Mouse (Mus musculus) megakaryocyte progenitor cell, adult 5-6 weeks (primary cell): ENCODE measurements around the gene Rsbn1. TPM values are rescaled to one million over a fixed set of nuclear protein-coding genes. Genes with fewer than 3 reads are reported as not detected.

Experiments used
- ATAC-seq: replicated peaks from 2 replicates; pipeline ENCODE4 v1.8.0; 2016; ENCODE audit warnings: mild to moderate bottlenecking, moderate TSS enrichment, inconsistent platforms; ENCODE audit not compliant: poor library complexity
- total RNA-seq, 2 experiments: library from RNA; stranded (forward) in 1 of 2; stranded (reverse) in 1 of 2; fragments of 157-497, 149-512 nt in 1 of 2; fragments of 200-1000 nt in 1 of 2; gene quantifications; 2 replicates each; pipeline versions ENCODE4 v1.2.3 to v1.2.4; 2015 to 2017

The Rsbn1 gene
- total RNA-seq, 2 experiments from 2014 or later = 52.8 to 56.7 TPM

GRCm38 (mm10) chr3:103944794-103945562 is 31.1 kb downstream of the Rsbn1 start:
- ATAC-seq = no peak

- ATAC-seq = no peak
Observed at GRCm38 (mm10) chr3:103948666-103949065, 34.7 kb downstream of the Rsbn1 start.

GRCm38 (mm10) chr3:103960622-103961021 is 46.7 kb downstream of the Rsbn1 start:
- ATAC-seq = no peak

- no peak for ATAC-seq
Observed at GRCm38 (mm10) chr3:103967231-103967630, 53.3 kb downstream of the Rsbn1 start.

- peak; percentile 93 for ATAC-seq
Observed at GRCm38 (mm10) chr3:103967861-103968691, 54.2 kb downstream of the Rsbn1 start, which contains the start of gene Phtf1. Phtf1 (plus strand) TSS chr3:103968110.

GRCm38 (mm10) chr3:103968701-103969100 is 54.8 kb downstream of the Rsbn1 start:
- peak; percentile 18; the same call in 1 of the 2 replicates for ATAC-seq

GRCm38 (mm10) chr3:103971157-103971556 is 57.2 kb downstream of the Rsbn1 start:
- no peak for ATAC-seq

- no peak for ATAC-seq
Observed at GRCm38 (mm10) chr3:103984556-103984955, 70.6 kb downstream of the Rsbn1 start.

GRCm38 (mm10) chr3:103985194-103985593 is 71.3 kb downstream of the Rsbn1 start:
- no peak for ATAC-seq

GRCm38 (mm10) chr3:103987831-103988432 is 74.0 kb downstream of the Rsbn1 start:
- no peak for ATAC-seq

- peak; percentile 58 for ATAC-seq
Observed at GRCm38 (mm10) chr3:103989352-103989751, 75.4 kb downstream of the Rsbn1 start.

GRCm38 (mm10) chr3:103991271-103991670 is 77.4 kb downstream of the Rsbn1 start:
- no peak for ATAC-seq

- ATAC-seq = peak; percentile 46; the same call in 1 of the 2 replicates
Observed at GRCm38 (mm10) chr3:103998724-103999123, 84.8 kb downstream of the Rsbn1 start.

- no peak for ATAC-seq
Observed at GRCm38 (mm10) chr3:104006896-104007466, 93.1 kb downstream of the Rsbn1 start.

- ATAC-seq = peak; percentile 77
Observed at GRCm38 (mm10) chr3:104007479-104007878, 93.6 kb downstream of the Rsbn1 start.

GRCm38 (mm10) chr3:104009924-104010662 is 96.2 kb downstream of the Rsbn1 start:
- ATAC-seq = peak; percentile 50

GRCm38 (mm10) chr3:104011972-104012371 is 98.1 kb downstream of the Rsbn1 start:
- ATAC-seq = peak; percentile 58; the same call in 1 of the 2 replicates
